Mouse (Mus musculus) G1E (cell line): ENCODE results near the gene Zfp687. TPM values are rescaled to one million over a fixed set of nuclear protein-coding genes. Genes with fewer than 3 reads are reported as not detected.

ENCODE experiments used
- ATAC-seq: 2 replicates; pipeline ENCODE4 v1.8.0; 2016; ENCODE audit warnings: mild to moderate bottlenecking; ENCODE audit not compliant: insufficient number of reproducible peaks, poor library complexity, low FRiP score, severe bottlenecking; ENCODE audit errors: extremely low read depth
- DNase-seq: peaks from one replicate; pipeline ENCODE4 v3.0.0; 2012; ENCODE audit warnings: low spot score
- H3K27me3 ChIP-seq: 2 replicates; pipeline ENCODE4 v1.6.1; 2012; ENCODE audit warnings: mild to moderate bottlenecking, low read length, inconsistent platforms; ENCODE audit not compliant: insufficient read depth
- H3K36me3 ChIP-seq: replicated peaks from 2 replicates; pipeline ENCODE3; 2012; ENCODE audit warnings: mild to moderate bottlenecking, inconsistent platforms
- H3K4me1 ChIP-seq: 2 replicates; pipeline ENCODE4 v1.6.1; 2012; ENCODE audit warnings: low read depth, low read length, inconsistent platforms, mixed read lengths; ENCODE audit not compliant: insufficient read depth
- H3K4me3 ChIP-seq: 2 replicates; pipeline ENCODE4 v1.5.1; 2012; ENCODE audit warnings: low read depth, mild to moderate bottlenecking, inconsistent platforms, low read length, moderate library complexity, mixed read lengths
- H3K9me3 ChIP-seq: replicated peaks from 2 replicates; pipeline ENCODE4 v1.6.1; 2012; ENCODE audit warnings: inconsistent platforms
- CTCF ChIP-seq: IDR thresholded peaks from 2 replicates; pipeline ENCODE4 v1.5.1; 2012; ENCODE audit warnings: low read depth, low read length, inconsistent platforms, mixed read lengths
- GATA1 ChIP-seq: IDR thresholded peaks from 2 replicates; pipeline ENCODE4 v1.6.1; 2012; ENCODE audit warnings: borderline replicate concordance, low read length, inconsistent platforms, mixed read lengths
- GATA2 ChIP-seq: IDR thresholded peaks from 2 replicates; pipeline ENCODE4 v1.6.1; 2012; ENCODE audit warnings: low read depth, low read length, inconsistent platforms, borderline replicate concordance
- POLR2AphosphoS5 ChIP-seq: IDR thresholded peaks from 2 replicates; pipeline ENCODE4 v1.6.1; 2012; ENCODE audit warnings: low read depth, low read length, inconsistent platforms; ENCODE audit not compliant: insufficient replicate concordance
- TAL1 ChIP-seq: conservative IDR thresholded peaks from 2 replicates; pipeline ENCODE4 v1.6.1; 2012; ENCODE audit warnings: low read depth, low read length, inconsistent platforms, mixed read lengths
- polyA plus RNA-seq: library from polyadenylated mRNA; stranded (reverse); fragments of >175 nt; gene quantifications from 2 replicates; pipeline ENCODE4 v1.2.3, GENCODE M21; 2012
- total RNA-seq, 2 experiments: library from RNA; stranded (forward) in 1 of 2; stranded (reverse) in 1 of 2; fragments of 200-1000 nt in 1 of 2; fragments of >200 nt in 1 of 2; fragmentation: Nextera tagmentation in 1 of 2; gene quantifications; 2 replicates each; pipeline ENCODE4 v1.2.3; 2014 to 2017

Zfp687 gene
- total and polyA plus RNA-seq, 3 experiments: 27.5 to 72.5 (median 52.9) TPM

- peaks cover 68% of the 10 kb centered on the region for H3K4me1 ChIP-seq
Measured at GRCm38 (mm10) chr3:95010396-95010795, 4.9 kb downstream of the Zfp687 start.

GRCm38 (mm10) chr3:95007706-95008105, 7.5 kb downstream of the Zfp687 start:
- Histone ChIP-seq H3K9me3 (no peaks in the 10 kb centered on the region), H3K4me1 (peaks cover 62% of the 10 kb centered on the region), H3K4me3 (no peak overlapping the region), H3K27me3 (no peaks in the 10 kb centered on the region), H3K36me3 (peaks cover 99% of the 10 kb centered on the region)
- ATAC-seq: no peak
- TF ChIP-seq POLR2AphosphoS5: no peak
- no peak for TF ChIP-seq GATA1
- TF ChIP-seq GATA2: no peak
- TF ChIP-seq TAL1: no peak
- TF ChIP-seq CTCF: no peak
- DNase-seq: no peak

More at GRCm38 (mm10) chr3:95010396-95010795, 4.9 kb downstream of the Zfp687 start:
- Histone ChIP-seq H3K27me3 (no peaks in the 10 kb centered on the region), H3K4me3 (no peak overlapping the region), H3K9me3 (no peaks in the 10 kb centered on the region), H3K36me3 (peaks cover 87% of the 10 kb centered on the region)
- TF ChIP-seq CTCF (no peak), TAL1 (no peak), GATA1 (no peak), GATA2 (no peak), POLR2AphosphoS5 (0 out of 2 replicates have a peak, but pooled peaks have one; percentile 40)
- DNase-seq (no peak), ATAC-seq (no peak)

GRCm38 (mm10) chr3:95005651-95006050, 9.6 kb downstream of the Zfp687 start:
- no peak for DNase-seq
- TF ChIP-seq POLR2AphosphoS5 (0 out of 2 replicates have a peak, but pooled peaks have one; percentile 51), GATA1 (no peak)
- H3K4me1 ChIP-seq: peaks cover 50% of the 10 kb centered on the region
- H3K4me3 ChIP-seq: no peak overlapping the region
- H3K9me3 ChIP-seq: no peaks in the 10 kb centered on the region
- no peak for ATAC-seq
- peaks cover 97% of the 10 kb centered on the region for H3K36me3 ChIP-seq
- H3K27me3 ChIP-seq: no peaks in the 10 kb centered on the region

- H3K9me3 ChIP-seq: no peaks in the 10 kb centered on the region
- no peak for ATAC-seq
- peaks cover 96% of the 10 kb centered on the region for H3K36me3 ChIP-seq
- H3K4me3 ChIP-seq: no peak overlapping the region
- DNase-seq: no peak
- H3K27me3 ChIP-seq: no peaks in the 10 kb centered on the region
- TF ChIP-seq CTCF (no peak), TAL1 (no peak), GATA2 (no peak), GATA1 (no peak), POLR2AphosphoS5 (no peak)
- peaks cover 34% of the 10 kb centered on the region for H3K4me1 ChIP-seq
Measured at GRCm38 (mm10) chr3:95003273-95003672, 12.0 kb downstream of the Zfp687 start.

- H3K36me3 ChIP-seq: peaks cover 96% of the 10 kb centered on the region
- H3K4me1 ChIP-seq: peaks cover 27% of the 10 kb centered on the region
- no peak overlapping the region for H3K4me3 ChIP-seq
- no peaks in the 10 kb centered on the region for H3K27me3 ChIP-seq
- H3K9me3 ChIP-seq: no peaks in the 10 kb centered on the region
- no peak for ATAC-seq
- TF ChIP-seq CTCF (no peak), GATA2 (no peak), TAL1 (no peak), POLR2AphosphoS5 (no peak), GATA1 (no peak)
- no peak for DNase-seq
Measured at GRCm38 (mm10) chr3:95002569-95002968, 12.7 kb downstream of the Zfp687 start.

GRCm38 (mm10) chr3:94996946-94997345, 18.3 kb downstream of the Zfp687 start:
- Histone ChIP-seq H3K36me3 (peaks cover 98% of the 10 kb centered on the region), H3K4me3 (no peak overlapping the region), H3K27me3 (no peaks in the 10 kb centered on the region), H3K9me3 (no peaks in the 10 kb centered on the region), H3K4me1 (peaks cover 6% of the 10 kb centered on the region)
- peak; percentile 100 for TF ChIP-seq CTCF
- TF ChIP-seq TAL1: no peak
- peak; percentile 82 for DNase-seq
- peak; percentile 57; the same call in 1 of the 2 replicates for ATAC-seq
